10 mouse cellular contexts compared by ENCODE assay signal in genomic region chr14:9337107-9337506, GRCm38 (mm10).
A peak's percentile ranks its signal among the peaks of the same experiment; 100 is the strongest.
DNase-seq lines count a peak whose midpoint lies in the region; ATAC-seq lines count a peak whose summit lies in the region.
"Had no signal": no experiment of that assay in that cellular context is flagged by ENCODE, and none has a peak within 500 bp of the region (broad histone marks: within the 10 kb centered on the region; RNA-seq: fewer than 3 reads in every experiment).

No protein-coding gene starts in this region.

- H3K4me1 ChIP-seq in hindbrain, embryonic 16.5 days (ENCODE audit: control insufficient read depth, insufficient read depth, low read depth, low read length) = no peaks in the 10 kb centered on the region
- H3K4me1 ChIP-seq: limb, embryonic 12.5 days had no signal

- peak; percentile 82 for ATAC-seq in hindbrain, embryonic 16.5 days

- peak; percentile 13 to 21 for DNase-seq in cerebellum, postnatal 10 days
- DNase-seq in cerebellum, adult 8-10 months = no peak
- DNase-seq in kidney, adult 9 months = peak; percentile 37
- no peak for DNase-seq in kidney, postnatal 10 days
- DNase-seq in adrenal gland, postnatal 10 days = peak; percentile 14
- DNase-seq in thymus, postnatal 10 days (ENCODE audit: low spot score in 2 of 2) = no peak
- no peak for DNase-seq in ovary, postnatal 36 days (ENCODE audit: low spot score)
- DNase-seq: thymus, adult 2 months had no signal

- 31% methylated on average over 3 of the region's 3 CpGs for WGBS in hindbrain, embryonic 16.5 days

- H3K9me3 ChIP-seq in hindbrain, embryonic 16.5 days (ENCODE audit: control insufficient read depth, low read length) = no peaks in the 10 kb centered on the region
- H3K9me3 ChIP-seq: limb, embryonic 12.5 days had no signal

- no peaks in the 10 kb centered on the region for H3K36me3 ChIP-seq in hindbrain, embryonic 16.5 days (ENCODE audit: control insufficient read depth, insufficient read depth, low read length)
- H3K36me3 ChIP-seq: limb, embryonic 12.5 days had no signal

- no peak overlapping the region for H3K27ac ChIP-seq in hindbrain, embryonic 16.5 days (ENCODE audit: low read depth, low read length)
- H3K27ac ChIP-seq: limb, embryonic 12.5 days had no signal

- H3K4me2 ChIP-seq in hindbrain, embryonic 16.5 days (ENCODE audit: low read length) = no peak overlapping the region
- H3K4me2 ChIP-seq: limb, embryonic 12.5 days had no signal

- no peaks in the 10 kb centered on the region for H3K27me3 ChIP-seq in hindbrain, embryonic 16.5 days (replicated peaks; ENCODE audit: control insufficient read depth, insufficient read depth, low read length)
- H3K27me3 ChIP-seq: limb, embryonic 12.5 days had no signal

- no peak overlapping the region for H3K4me3 ChIP-seq in hindbrain, embryonic 16.5 days (ENCODE audit: low read length)
- H3K4me3 ChIP-seq: limb, embryonic 12.5 days had no signal

- no peak overlapping the region for H3K9ac ChIP-seq in hindbrain, embryonic 16.5 days (ENCODE audit: low read depth, low read length)
- H3K9ac ChIP-seq: limb, embryonic 12.5 days had no signal

Comparison
In these comparisons a context has a peak if more than half of its experiments do, and no peak if none do; other contexts are left out.
1. DNase-seq: peak in cerebellum, postnatal 10 days (2 of 2), kidney, adult 9 months (single experiment) and adrenal gland, postnatal 10 days (single experiment); none in cerebellum, adult 8-10 months (single experiment), kidney, postnatal 10 days (single experiment), thymus, postnatal 10 days (0 of 2) and ovary, postnatal 36 days (single experiment).